Mouse (Mus musculus): ENCODE results near the gene Bcl2l12.
A peak's percentile ranks its signal among the peaks of the same experiment; 100 is the strongest.

The Bcl2l12 gene

DNA sequence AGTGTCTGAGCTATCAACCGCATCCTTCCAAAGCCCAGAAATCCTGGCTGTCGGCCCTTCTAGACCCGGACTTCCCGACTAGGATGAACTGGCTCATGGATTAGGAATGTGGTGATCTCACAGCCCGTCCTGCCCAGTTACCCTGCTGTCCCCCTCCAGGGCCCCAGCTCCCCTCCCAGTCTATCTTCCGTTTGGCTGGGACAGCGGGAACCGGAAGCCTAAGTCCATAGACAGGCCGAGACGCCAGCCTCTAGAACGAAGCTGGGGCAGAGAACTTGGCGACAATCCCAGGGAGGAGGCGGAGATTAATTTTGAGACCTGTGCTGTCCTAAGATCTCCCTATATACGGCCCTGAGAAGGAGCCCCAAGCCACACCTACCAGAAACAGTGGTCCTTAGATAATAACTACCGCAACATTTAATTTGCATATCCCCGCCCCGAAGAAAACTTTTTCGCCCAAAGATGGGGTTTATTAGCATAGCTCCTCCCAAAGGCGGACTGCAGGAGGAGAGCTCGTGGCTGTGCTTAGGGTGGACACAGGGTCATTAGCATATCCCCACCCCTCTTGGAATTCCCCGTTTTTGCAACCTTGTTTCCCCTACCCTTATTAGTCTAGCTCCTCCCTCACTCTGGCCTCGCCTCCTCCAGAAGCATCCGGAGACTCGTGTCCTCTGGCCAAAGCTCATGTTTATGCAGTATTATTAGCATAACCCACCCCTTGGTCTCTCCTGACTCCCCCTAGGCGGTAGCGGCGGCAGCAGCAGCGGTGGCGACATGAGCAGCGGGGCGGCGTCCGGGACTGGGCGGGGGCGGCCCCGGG lies 18.9 kb upstream of the Bcl2l12 start, which contains the start of gene Rras:
Gene Rras, plus strand, starts transcription at position 720 of the 820 bp plus-strand sequence.
- DNase-seq: peak; percentile 80

DNA sequence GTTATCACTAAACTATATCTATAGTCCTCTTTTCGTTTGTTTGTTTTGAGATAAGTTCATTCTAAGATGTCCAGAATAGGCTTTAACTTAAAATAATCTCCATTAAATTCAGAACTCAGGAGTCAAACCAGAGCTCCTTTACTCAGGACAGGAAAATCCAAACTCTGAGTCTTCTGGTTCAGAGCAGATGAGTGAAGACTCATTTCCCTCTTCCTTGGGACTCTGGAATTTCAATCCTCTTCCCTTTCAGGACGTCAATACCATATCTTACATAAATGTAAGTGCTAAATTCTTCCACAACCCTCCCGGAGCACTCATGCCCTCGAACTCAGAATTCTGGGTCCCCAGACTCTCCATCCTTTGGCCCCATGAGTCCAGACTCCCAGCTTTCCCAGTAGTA lies 18.2 kb upstream of the Bcl2l12 start:
- DNase-seq: no peak

DNA sequence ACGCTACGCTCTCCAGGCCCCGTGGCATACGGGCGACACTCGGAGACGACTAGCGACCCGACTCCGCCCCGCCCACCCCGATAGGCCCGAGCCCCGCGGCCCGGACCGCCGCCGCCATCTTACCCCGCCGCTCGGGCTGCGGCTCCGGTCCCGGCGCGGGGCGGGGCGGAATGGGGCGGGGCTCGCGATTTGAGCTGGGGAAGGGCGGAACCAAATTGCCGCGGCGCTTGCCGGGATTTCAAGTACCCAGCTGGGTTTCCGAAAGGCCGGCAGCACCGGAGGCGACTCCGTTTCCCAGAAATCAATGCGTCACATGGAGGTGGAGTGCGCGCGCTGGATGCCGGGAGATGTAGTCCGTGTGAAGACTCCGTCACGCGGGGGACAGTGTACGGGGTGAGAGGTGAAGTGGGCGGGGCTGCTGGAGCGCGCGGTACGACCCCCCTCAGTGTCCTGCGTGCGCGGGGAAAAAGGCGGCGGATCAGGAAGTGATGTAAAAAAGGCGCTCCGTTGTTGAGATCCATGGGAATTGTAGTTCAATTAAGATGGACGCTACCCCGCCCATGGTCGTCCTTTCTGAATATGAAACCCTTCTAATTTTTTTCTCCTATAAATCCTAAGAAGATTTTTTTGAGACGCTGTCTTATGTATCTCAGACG lies 17.6 kb upstream of the Bcl2l12 start, which contains the start of gene Scaf1:
Gene Scaf1, minus strand, starts transcription at position 407 of the 656 bp plus-strand sequence.
- peak; percentile 100 for DNase-seq

DNA sequence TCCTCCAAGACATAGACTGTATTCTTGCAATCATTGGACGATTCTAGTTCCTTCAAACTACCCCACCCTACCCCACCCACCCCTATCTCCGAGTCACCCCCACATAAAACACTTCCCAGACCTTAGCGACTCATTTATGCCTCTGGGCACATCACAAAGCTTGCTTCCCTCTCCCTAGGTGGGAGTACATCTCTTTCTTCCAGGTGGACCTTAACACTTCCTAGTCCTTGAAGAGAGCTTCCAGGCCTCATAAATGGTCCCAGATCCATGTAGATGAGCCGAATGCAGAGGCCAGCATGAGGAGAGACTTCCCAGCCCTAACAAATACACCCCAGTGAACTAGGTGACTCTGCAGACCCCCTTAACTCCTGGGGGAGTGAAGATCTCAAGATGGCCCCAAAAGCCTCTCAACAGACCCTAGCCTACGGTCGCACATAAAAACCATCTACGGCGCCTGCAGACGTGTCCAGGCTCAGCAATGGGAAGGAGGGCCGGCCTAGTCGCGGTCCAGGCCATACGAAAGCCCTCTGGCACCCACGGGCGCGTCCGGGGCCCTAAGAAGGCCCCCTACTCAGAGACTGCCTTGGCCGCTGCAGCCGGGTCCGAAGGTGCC lies 16.9 kb upstream of the Bcl2l12 start:
- DNase-seq: no peak

DNA sequence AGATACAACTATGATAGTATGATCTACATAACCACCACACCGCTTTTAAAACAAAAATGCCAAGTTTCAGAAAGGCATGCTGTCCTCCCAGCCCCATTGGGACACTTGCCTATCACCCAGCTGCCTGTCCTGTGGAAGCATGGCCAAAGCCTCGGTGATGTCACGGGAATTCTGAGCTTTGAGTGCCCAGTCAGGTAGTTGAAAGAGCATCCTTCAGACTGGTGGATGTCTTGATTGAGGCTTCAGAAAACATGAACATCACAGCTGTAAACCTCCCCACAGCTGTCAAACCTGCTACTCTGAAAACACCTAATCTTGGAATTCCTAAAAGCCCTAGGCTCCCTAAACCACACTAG lies 15.6 kb upstream of the Bcl2l12 start:
- DNase-seq: no peak

DNA sequence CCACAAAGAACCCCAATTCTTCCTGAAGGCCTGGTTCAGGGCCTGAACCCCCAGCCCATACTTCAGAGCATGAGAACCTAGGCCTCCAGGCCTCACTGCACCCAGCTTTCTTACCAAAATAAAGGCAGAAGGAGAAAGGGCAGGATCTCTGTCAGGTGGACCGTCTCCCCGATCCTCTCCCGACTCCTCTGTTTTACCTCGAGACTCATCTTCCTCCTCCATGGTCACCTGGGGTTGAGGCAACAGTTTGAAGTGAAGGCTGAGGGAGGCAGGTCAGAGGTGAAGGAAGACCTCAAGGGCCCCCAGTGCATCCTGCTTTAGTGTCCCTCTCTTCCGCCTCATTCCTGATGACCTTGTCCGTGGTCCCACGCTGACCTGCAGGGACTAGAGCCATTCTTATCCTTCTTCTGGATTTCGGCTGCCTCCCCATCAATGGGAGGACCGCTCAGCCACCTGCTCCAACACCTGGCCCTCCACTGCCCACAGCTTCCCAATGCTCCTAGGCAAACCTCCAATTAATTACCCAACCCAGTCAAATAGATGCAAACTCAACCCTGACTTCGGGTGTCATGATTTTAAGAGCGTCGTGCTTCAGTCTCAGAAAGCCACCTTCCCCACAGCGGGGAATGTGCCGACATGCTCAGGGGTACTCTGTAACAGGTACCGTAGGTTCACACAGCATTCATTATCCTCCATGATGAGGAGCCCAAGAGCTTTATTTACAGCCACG lies 15.0 kb upstream of the Bcl2l12 start:
- no peak for DNase-seq

DNA sequence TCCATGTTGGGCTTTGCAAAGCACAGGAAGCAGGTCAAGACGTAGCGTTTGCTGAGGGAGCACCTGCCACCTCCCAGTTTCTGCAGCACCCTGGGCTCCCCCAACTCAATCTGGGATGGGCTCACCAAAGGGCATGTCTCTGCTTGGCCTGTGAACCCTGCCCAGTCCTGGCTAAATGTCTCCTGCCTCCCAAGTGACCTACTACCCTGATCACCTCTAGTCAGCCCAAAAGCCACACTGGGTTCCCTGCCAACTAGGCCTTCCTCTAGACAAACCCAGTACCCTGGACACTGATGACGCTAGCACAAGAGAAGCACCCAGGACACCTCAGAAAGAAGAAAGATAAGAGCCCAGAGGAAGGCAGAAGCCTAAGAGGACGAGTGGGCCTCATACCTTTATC lies 14.3 kb upstream of the Bcl2l12 start:
- DNase-seq: no peak

DNA sequence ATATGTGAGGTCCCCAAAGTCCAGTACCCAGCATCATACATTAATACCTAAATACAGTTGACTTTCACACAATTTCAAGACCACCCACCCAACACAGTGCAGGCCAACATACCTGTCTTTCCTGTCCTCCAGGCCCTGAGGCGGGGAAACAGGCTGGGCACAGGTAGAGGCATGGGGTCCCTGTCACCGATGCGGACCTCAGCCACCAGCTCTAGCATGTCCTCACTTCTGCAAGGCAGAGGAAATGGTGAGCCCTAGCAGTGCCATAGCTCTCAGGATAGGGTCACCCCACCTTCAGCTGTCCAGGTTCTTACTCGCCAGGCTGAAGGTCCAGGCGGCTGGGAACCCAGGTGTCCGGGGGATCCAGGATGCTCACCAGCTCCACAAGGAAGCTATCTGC lies 13.5 kb upstream of the Bcl2l12 start:
- DNase-seq: no peak

DNA sequence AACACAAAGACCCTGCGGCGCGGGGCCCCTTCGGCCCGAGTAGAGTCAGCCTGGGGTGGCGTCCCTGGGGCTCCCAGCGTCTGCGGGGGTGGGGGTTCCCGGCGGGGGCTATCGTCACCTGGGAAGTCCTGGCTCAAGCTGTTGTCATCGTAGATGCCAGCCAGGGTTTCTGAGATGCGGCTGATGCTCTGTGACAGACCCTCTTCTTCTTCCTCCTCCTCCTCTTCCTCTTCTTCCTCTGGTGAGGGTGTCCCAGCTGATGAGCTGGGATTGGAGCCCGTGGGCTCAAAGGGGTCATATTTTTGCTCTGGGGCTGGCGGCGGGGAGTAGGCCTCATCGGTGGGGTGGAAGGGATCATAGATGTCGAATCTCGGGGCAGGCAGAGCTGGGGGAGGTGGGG lies 9.9 kb upstream of the Bcl2l12 start:
- DNase-seq: no peak

DNA sequence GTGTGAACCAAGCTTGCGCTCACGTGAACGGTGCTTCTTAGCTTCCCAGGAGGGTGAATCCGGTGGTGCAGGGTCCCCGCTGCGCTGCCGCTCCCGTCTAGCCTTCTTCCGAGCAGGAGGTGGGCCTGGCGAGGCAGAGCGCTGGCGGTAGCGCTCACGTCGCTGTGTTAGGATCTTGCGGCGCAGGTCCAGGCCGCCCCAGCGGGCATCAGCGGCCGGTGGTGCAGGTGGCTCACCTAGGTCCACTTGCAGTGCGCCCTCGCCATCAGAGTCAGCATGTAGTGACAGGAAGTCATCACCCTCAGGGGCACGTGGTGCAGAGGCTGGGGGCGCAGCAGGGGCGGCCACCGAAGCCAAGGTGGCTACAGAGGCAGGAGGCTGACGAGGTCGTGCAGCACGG lies 9.3 kb upstream of the Bcl2l12 start:
- no peak for DNase-seq

DNA sequence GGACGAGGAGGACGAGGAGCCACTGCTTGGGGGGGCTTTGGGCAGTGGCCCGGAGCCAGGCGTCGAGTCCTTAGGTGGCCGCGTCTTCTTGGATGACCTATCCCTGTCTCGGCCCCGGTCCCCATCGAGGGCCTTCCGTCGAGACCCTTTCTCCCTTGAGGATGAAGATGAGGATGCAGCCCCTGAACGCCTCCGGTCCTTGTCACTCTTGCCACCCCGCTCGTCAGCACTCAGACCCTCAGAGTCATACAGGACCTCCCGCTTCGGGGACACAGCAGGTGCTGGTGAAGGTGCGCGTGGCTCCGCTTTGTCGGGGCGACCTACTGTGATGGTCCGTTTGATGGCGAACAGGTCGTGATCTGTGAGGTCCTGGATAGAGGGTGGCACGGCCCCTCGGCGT lies 8.6 kb upstream of the Bcl2l12 start:
- DNase-seq: no peak

DNA sequence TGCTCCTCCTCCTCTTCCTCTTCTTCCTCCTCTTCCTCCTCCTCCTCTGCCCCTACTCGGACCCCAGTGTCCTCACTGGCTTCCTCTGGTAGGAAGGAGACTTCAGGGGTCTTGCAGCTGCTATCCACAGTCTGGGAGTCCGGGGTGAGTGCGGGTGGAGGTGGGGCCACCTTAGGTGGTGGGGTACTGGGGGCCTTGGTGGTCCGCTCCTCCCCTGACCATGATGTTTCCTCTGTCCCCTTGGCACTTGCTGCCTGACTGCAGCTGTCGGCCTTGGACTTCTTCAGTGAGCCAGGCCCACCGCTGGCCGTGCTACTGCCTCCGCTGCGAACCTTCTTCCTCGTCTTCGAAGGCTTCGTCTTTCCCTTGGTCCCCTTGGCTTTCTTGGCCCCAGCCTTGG lies 8.0 kb upstream of the Bcl2l12 start:
- no peak for DNase-seq

DNA sequence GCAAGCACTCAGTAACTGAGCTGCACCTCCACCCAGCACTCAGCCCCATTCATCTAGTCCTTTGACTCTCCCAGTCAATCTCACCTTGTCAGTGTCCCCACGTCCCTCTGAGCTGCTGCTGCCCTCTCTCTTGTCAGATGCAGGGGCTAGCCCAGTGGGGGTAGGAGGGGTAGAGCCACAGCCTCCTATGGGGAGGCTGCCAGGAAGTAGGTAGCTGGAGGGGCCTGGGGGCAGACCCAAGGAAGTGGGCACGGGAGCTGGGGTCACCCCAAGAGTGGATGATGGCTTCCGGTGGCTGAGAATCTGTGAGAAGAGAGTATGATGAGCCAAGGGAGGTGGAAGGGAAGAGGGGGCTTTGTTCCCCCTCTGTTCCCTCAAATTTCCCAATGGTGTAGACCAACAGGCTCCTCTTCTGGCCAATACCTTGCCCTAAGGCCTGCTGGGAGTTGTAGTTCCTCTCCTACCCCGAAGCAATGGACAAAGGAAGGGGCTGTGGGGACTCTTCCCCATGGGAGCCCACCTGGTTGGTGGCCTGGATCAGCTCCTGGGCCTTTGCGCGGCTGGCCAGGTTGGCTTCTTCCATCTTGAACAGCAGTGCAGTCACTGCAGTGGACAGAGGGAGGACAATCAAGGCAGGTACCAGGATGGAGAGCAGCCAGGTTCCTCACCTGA lies 6.9 kb upstream of the Bcl2l12 start:
- DNase-seq: no peak

DNA sequence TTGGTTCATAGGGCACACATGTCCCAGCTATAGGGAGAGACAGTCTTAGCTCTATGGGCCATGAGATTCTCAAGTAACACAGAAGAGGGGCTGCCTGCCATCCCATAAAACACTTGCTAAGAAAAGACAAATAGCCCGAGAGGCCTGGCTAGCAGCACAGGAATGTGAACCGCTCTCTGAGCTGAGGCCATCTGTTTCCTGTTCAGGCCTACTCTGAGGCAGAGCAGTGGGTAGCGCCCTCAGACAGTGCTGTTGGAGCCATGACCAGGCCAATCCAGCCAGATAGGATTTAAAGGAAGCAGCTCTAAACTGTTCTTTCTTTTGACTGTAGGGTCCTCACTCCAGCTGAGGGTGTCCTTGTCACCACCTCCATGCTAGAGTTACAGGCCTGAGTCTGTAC lies 6.0 kb upstream of the Bcl2l12 start:
- no peak for DNase-seq

DNA sequence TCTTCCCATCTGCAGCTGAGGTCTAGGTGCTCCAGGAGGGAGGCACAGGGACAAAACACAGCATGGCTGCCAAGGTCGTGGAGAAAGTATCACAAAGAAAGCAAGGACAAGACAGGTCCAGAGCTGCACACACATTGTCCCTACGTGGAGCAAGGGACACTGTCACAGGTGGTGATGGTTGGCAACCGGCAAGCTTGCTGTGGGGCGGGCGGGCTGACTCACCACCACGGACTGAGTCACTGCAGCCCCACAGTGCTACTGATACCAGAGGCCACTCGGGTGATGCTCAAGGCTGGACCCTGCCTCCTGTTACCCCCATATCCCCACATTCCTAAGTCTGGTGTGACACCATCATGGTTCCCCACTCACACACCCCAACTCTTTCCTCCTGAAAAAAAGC lies 3.9 kb upstream of the Bcl2l12 start:
- no peak for DNase-seq

DNA sequence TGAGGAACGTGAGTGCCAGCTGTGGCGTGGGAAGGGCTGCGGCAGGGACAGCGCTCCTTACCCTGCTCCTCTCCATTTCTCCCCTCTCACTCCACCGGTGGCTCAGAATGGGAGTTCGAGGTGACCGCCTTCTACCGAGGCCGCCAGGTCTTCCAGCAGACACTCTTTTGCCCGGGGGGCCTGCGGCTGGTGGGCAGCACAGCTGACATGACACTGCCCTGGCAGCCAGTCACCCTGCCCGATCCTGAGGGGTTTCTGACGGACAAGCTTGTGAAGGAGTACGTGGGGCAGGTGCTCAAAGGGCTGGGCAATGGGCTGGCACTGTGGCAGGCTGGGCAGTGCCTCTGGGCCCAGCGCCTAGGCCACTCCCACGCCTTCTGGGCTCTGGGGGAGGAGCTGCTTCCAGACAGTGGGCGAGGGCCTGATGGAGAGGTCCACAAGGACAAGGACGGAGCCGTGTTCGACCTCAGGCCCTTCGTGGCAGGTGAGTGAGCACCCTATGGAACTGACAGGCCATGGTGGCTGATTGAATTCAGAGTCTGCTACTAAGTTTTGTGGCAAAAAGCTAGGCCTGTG lies 2.1 kb upstream of the Bcl2l12 start:
- DNase-seq: no peak

DNA sequence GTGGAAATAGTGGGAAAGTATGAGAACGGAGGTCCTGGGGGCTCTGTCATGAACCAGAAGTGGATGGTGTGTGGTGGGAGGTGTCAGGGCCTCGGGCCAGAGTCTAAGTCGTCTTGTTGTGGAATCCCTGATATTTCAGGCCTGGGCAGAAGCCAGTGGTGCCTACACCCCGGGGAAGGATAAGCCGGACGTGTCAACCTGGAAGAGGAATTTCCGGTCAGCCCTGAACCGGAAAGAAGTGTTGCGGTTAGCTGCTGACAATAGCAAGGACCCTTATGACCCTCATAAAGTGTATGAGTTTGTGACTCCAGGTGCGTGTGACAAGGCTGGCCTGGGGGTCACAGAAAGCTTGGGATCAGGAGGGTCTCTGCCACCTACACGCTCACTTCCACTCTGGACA lies 1.2 kb upstream of the Bcl2l12 start:
- DNase-seq: no peak

DNA sequence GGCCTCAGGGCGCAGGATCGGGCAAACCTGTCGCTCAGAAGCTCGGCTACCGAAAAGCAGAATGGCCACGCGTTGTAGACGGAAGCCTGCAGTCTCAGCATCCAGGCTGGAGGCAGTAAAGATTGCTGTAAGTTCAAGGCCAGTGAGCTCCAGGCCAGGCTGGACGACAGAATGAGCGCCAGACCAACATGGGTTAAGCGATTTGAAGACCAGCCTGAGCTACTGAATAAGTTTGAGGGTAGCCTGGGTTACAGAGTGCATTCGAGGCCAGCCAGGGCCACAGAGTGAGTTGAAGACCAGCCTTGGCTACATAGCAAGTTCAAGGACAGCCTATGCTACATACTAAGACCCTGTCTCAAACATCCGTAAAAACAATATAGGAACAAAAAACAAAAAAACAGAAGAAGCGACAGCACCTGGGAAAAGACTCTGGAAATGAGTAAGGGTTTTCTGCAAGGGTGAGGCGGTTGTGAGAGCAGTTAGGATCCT lies 528 bp downstream of the Bcl2l12 start:
- no peak for DNase-seq

DNA sequence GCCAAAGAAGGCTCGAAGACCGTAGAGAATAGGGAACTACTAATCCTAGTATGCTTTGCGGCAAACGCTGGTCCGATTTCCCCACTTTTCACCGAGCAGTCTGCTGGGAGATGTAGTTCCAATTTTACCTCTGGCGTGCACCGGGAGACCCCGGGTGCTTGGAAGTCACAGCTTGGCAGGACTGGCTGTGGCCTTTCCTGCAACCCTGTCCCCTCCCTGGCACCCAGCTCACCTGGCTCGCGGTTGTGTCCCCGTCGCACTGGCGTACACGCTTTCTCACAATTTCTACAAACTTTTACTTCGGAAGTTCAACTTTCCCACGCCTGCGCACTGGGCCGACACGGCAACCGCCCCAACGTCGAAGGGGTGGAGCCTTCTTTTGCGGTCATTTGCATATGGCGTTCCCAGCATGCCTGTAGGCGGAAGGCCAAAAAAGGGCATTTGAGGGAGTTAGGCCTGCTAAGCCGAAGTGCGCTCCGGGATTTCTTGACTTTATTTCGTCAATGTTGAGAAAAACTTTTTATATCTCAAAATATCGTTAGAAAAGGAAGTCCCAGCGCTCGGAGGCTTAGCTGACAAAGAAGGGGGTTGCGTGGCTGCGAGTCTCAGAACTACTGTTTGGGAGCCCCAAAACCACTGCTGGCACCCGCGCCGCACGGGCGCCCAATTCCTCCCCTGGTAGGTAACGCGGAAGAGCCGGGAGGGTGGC lies 1.1 kb downstream of the Bcl2l12 start, which contains the start of gene Irf3:
Gene Irf3, plus strand, starts transcription at position 418 of the 709 bp plus-strand sequence.
- peak; percentile 98 for DNase-seq

DNA sequence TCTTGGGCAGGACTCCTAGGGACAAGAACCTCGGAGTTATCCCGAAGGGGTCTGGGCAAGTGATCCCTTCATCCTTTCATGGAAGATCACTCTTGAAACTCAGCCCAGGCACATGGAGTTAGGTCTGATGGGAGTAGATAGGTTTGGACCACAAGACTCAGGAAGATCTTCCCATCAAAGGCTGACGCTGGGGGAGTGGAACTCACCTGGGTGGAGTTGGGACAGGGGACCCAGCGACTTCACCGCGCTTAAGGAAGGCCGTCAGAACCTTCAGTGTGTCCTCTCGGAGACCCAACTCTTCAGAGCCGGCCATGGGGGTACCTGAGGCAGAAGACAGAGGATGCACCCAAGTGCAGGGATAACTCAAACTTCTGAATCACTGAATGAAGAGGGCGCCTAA lies 1.8 kb downstream of the Bcl2l12 start:
- DNase-seq: peak; percentile 34
